Mouse (Mus musculus) monocyte, adult 2 months (primary cell): Measurements from ENCODE around the gene Procr.
A peak's percentile ranks its signal among the peaks of the same experiment; 100 is the strongest.

ENCODE experiments used
- DNase-seq, 2 experiments: peaks; one replicate each; pipeline ENCODE4 v3.0.0; 2022; ENCODE audit warnings: low spot score in 2 of 2, low read depth in 1 of 2

The Procr gene

GRCm38 (mm10) chr2:155749394-155749793, 1.5 kb upstream of the Procr start:
- no peak for DNase-seq

DNA sequence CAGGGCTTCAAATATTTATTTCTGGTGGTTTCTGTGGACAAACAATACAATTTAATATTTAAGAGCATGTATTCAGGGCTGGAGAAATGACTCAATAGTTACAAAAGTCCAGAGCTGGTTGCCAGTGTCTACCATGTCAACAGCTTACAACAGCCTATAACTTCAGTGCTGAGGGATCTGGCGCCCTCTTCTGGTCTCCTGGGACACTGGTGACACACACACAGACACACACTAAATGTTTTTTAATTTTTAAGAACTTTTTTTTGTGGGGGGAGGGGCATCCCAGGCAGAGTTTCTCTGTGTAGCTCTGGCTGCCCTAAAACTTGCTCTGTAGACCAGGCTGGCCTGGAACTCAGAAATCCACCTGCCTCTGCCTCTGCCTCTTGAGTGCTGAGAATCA, 4.8 kb downstream of the Procr start:
- DNase-seq = peak; percentile 26 to 44

DNA sequence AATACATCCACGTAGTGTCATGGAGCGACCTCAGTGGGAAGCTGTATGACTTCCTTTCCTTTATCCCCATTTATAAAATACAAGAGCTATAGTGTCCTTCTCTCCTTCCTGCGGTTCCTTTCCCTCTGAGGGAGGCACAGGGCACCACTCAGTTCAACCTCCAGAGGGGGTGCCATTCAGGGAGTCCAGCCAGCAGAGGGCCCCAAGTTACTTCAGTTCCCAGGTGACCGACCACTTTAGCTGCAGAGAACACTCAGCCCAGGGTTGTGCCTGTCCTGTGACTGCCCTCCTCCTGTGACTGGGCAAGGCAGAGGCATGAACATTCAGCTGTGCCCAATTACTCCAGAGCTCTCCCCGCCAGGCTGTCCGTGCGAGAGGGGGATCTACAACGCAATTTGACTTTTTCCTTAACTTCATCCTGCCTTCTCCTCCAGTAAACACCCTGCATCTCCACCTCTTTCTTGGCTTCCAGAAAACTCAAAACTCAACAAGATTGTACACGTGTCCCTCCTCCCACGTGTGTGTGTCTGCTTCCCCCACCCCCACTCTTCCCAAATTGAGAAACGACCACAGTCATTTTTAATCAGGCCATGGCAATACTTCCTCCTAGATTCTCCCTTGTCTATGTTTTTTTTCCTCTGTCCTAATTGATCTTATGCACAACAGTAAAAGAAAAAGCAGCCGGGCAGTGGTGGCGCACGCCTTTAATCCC, 6.1 kb downstream of the Procr start:
- no peak for DNase-seq

DNA sequence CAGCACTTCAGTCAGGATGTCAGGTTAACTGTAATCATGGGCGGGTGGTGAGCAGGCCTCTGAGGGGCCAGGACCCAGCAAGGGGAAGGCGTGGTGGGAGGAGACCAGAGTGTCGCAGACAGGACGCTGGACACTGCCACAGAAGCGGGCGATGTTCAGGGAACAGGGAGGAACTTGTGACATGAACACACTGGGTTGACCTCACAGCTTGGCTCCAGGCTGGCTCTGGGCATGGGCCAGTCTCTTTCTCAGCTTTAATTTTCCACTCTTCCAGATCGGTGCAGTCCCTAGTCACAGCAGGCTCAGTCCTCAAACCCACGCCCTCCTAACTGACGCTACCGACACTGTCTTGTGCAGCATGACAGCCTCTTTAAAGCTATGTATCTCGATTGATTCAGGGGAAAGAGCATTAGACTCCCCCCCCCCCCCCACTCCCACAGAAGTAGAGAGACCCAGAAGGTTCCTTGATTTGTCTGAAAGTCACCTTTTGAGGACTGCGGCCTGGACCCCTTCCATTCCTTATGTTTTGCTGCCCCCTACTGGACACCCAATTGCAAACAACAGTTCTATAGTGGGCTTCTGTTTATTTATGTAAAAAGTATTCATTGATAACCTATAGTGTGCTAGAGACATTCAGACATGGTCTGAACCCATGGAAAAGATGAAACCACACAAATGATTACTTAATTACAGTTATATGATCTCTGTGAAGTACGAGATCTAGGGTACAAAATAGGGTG, 13.9 kb downstream of the Procr start:
- DNase-seq = peak in 1 of 2 experiments; percentile 35

- DNase-seq = no peak
Measured at GRCm38 (mm10) chr2:155773664-155774063, 22.7 kb downstream of the Procr start.

DNA sequence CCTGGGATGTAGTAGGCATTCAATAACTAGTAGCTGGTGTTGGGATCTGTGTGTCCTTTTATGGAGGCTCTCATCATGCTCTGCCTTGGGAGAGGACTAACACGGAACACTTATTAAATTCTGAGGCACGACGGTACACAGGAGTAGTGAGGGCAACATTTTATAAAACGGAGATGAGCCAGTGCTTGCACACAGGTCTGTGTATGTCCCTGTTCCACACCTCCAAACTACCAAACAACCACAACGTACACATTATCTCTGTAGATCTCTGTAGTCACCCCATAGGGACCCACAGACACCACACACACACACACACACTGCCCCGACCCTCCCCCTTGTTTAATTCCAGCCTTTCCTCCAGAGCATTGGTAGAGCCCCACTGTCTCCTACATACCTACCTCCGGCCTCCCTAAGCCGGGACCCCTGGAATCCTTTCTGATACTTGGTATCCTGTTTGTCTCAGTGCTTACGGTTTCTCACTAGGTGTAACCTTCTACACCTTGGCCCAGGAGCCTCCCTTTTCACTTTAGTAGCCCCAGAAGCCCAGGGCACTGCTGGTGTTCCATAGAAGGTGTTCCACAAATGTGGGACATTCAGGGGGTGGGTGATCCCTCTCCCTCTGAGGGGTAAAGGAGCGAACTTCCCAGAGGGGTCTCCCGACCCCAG, 23.5 kb downstream of the Procr start:
- DNase-seq = no peak

- DNase-seq = no peak
Measured at GRCm38 (mm10) chr2:155774927-155775684, 24.2 kb downstream of the Procr start, which contains the start of gene Mmp24. Gene Mmp24 (plus strand): TSS chr2:155775342.

- no peak for DNase-seq
Measured at GRCm38 (mm10) chr2:155775685-155776263, 24.9 kb downstream of the Procr start.

DNA sequence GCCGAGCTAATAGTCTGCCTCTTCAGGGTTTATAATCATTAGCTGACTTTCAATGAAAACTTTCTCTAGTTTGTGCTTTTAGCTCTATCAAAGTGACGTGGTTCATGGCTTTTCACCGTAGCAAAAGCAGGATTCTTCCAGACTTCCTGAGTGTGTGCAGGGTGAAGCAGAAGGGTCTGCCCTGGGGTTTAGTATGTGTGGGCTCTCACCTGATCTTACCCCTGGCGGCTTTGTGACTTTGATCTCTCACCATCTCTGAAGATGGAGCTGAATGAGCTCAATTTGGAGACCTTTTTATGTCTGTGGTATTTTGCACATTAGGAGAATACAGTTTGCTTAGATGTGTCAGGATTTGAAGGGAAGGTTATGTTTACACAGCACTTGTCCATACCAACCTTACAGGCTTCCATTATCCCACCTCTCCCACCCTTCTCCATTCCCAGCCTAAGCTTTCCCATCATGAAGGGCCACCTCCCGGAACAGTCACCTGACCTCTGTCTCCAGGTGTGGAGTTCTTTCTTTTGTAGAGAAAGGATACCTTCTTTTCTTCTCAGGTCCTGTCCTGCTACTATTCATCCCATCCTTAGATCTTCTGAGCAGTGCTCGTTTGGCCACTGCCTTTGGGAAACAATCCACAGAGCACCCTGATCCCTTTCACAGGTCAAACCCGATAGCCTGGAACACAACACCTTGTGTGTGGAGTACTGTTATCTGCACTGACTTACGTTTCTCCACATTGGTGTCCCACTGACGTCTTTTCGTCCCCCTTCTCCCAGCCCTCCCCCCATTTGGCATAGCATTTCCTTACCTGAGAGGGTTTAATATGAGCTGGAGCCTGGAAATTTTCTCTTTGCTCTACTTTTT, 26.1 kb downstream of the Procr start:
- no peak for DNase-seq

DNA sequence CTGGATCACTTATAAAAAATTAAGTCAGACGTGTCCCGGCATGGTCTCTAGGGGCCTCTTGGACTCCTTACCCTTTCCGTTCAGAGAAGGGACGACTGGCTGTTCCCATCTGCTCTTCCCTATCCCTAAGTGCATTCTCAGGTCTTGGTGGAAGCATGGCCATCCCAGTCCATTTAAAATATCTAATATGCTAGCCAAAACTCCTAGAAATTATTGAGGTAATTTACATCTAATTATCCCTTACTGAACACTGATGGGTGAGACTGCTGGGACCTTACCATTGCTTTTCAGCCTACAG, 26.7 kb downstream of the Procr start:
- no peak for DNase-seq

DNA sequence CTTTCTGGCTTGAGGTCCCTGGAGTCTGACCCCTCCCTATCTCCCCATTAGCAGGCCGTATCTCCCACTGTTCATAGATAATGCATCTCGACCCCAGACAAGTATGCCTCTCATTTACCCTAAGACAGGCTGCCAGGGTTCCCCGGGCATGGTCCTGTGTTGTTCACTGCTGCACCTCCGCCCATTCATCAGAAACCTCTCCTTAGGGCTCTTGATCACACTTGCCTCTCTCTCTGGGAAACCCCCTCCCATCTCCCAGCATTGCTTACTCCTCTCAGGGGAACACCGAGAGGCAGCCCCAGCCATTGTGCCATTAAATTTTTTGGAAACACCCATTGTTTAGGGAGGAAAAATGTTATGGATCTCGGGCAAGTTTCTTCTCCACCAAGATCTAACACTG, 27.1 kb downstream of the Procr start:
- no peak for DNase-seq

GRCm38 (mm10) chr2:155779066-155779465, 28.1 kb downstream of the Procr start:
- DNase-seq = no peak

- DNase-seq = no peak
Measured at GRCm38 (mm10) chr2:155779506-155779905, 28.6 kb downstream of the Procr start.

DNA sequence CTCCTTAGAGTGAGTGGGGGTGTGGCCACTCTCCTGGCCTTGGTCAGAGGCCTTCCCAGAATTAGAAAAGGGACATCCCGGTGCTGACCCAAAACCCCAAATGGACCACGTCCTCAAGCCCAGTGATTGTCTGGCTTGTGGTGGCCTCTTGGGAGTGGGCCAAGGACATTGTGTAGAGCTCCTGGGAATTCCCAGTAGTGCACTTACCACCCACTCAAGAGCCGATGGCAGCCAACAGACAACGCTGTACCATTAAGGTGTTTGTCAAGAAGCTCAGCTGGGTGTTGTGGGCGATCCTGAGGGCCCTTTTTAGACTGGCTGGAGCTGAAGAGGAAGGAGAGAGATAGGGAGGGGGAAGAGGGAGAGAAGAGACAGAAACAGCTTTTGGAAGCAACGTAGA, 33.6 kb downstream of the Procr start:
- no peak for DNase-seq

DNA sequence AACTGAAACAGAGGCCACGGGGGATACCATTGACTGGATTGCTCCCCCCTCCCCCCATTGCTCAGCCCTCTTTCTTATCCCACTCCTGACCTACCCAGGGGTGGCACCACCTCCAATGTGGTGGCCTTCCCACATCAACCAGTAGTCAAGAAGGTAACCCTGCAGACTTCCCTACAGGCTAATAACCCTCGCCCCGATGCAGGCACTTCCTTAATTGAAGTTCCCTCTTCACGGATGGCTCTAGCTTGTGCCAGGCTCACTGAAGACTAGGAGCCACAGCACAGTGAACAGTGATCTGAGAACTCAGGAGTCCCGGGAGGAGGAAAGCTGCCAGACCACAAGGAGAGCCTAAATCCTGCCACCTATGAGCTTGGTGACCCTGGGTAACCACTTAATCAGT, 36.0 kb downstream of the Procr start:
- no peak for DNase-seq

DNA sequence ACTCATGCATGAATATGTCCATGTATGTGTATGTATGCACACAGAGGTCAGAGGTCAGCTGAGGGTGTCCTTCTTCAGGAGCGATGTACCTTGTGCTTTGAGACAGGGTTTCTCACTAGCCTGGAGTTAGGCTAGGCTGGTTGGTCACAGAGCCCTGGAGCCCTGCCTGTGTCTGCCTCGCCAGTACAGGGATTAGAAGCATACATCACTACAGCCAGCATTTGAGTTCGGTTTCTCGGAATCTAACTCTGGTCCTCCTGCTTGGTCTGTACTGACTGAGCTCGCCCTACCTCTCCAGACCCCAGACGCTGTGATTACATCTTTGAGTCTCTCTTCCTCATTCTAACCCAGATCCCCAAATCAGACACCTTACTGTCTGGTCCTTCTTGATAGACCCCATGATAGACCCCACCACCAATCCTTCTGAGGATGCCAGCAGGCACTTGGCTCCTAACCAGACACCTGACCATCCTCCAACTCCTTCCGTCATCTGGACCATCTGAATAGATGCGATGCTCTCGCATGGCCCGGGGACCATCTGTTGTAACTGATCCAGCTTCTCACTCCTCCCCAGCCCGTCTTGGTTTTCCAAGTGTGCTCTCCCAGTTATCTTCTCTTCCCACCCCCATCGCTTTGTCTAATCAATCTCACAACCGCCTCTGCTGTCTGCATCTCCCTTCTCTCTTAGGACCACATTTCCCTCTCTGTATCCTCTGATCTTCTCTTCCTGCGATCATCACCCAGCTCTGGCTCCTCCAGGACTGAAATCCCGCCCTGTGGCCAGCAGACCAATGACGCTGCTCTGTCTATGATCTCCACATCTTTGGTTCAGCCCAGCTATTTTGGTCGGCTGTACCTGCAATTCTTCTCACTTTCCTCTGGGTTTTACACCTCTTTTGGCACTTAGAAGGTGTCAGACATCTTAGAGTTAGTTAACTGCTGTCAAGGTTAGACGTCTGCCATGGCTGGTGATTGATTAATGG, 37.3 kb downstream of the Procr start:
- no peak for DNase-seq

DNA sequence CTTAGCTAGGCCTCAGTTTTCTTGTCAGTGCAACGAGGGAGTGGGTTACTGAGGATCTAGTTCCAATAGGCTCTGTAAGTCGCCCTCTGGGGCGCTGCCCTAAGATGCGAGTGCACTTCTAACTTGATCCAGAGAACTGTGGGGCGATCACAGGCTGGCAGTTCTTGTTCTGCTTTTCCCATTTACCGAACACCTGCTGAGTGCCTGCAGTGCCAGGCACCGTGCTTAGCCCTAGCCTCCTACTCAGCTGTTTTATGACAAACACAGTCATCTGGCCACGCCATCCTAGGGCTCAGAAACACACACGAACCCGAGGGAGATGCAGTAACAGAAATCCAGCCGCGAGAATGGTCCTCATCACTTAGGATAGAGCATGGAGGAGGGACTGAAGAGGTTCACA, 42.0 kb downstream of the Procr start:
- DNase-seq = no peak

DNA sequence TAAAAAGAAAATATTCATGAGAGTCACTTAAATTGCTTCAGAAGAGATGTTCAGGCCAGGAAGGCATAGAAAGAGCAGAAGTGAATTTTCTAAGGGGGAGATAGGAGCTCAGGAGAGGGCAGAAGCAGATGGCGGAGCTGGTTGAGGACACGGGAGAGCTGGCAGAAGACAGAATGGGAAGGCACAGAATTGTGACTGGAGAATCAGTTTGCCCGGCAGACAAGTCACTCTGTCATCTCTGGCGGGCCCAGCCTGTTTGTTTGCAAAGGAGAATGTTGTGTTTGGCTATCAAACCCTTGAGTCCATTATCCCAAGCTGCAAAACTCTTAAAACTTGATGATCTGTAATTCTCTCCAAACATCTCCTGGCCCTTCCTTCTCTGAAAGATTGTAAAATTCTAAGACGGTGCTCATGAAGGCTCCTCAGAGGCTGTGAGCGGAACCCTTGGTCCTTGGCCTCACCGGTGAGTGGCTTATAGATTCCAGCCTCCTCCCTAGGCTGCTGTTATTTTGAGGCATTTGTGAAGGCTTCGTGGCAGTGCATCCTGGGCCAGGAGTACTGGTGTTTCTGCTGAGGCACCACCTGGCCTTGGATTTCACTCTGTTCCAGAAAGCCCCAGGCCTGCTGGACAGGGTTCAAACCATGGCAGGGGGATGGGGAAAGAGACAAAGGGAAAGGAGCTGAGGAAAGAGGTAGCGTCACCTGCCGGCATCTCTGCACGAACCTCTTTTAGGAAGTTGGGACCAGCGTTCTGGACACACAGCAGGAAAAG, 43.9 kb downstream of the Procr start:
- DNase-seq = no peak
